Mouse (Mus musculus): ENCODE results near the gene Mkrn2os.
"Not testable (repeated sequence)": the region's sequence is repeated elsewhere in the genome, so short reads cannot be mapped to it uniquely, and the experiment has no call there.

Mkrn2os gene

DNA sequence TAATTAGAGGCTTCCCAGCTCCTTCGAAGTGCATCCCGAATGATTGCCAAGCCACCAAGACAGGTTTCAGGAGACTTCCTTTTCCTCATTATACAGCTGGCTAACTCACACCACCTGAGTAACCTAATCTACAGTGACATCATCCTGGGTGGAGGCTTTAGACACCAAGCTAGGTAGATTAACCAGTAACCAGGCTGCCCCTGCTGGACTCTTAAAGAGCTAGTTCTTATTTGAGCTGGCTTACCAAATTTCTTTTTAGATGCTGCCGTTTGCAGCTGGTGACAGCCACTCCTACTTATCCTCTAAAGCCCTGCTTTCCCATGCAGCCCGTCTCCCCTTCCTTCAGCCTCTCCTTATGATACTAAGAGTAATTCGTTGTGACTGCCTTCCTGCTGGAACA is at the start of gene Mkrn2os:
Gene Mkrn2os (minus strand): TSS at position 119 of the 400 bp plus-strand sequence.
- DNase-seq (ENCODE audit: low read depth, low spot score), result no peak

DNA sequence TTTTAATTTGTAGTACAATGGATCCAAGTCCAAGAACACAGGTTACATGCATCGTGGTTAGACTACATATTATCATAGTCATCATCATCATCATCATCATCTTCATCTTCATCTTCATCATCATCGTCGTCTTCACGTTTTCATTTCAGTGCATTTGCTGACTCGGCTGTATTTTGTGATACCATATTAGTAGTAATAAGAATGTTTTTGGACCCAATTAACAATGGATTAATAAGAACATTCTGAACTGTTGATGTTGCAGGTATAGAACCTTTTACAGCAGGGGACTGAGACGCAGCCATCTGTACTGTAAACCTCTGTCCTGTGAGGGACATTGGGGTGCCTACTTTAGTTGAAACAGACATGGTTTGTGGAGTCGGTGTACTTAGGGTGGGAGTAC is 45.8 kb upstream of the Mkrn2os start:
- DNase-seq (ENCODE audit: low read depth, low spot score), result not testable (repeated sequence)

DNA sequence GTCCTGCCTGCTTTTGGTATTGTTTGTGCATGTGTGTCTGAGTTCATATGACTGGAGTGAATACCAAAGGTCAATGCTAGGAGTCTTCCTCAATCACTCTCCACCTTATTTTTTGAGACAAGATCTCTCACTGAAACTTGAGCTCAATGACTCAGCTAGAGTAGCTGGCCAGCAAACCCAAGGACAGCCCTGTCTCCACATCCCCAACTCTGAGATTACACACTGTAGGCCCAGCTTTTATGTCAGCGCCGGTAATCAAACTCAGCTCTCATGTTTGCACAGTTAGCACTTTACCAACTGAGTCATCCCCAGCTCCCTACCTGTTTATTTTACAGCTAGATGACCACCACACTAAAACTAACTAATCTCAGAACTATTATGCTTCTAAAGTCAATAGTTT is 41.6 kb upstream of the Mkrn2os start:
- peak; percentile 47 for DNase-seq (ENCODE audit: low read depth, low spot score)

DNA sequence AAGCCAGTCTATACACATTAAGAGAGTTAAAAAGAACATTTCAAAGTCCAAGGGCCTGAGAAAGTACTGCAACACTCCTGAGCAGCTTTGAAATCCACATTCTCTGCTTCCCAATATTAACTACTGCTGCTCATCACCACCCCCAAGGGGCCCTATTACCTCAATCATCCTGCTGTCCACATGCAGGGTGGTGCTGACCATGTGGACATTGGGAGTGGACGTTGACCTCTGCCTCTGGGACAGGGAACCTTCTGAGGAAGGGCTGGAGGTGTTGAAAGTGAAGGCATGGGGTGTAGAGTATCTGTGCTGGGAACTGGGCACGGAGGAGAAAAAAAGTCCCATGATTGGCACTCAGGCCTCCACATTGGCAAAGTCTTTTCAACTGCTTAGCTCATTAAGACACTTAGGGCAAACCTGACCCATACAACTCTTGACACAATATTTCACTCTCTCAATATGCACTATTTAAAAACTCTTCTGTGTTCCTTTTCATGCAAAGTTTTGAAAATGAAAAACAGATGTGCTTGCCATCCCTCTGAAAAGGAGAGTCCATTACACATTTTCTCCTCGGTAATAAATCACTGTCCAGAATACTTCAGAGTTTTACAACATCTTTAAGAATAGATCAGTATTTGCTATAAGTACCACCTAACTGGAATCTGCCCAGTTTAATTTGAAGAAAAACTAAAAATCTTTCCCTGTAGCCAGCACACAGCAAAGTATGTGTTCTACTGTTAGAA is 38.9 kb upstream of the Mkrn2os start:
- DNase-seq (ENCODE audit: low read depth, low spot score), result no peak

DNA sequence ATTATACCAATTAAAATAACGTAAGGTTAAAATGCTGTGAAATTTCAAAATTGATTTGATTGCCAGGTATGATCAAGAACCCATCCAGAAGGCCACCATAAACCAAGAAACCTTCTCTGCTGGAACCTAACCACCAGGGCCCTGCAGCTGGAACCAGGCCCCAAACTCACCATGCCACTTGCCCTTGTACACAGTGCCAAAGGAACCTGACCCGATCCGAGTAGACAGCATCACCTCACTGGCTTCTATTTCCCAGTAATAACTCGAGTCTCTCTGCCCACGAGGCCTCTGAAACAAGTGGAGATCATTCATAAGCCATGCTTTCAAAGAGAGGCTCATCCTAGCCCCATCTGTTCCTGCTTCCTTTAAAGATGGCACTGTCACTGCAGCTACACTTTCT is 33.7 kb upstream of the Mkrn2os start:
- DNase-seq (ENCODE audit: low read depth, low spot score), result peak; percentile 62

DNA sequence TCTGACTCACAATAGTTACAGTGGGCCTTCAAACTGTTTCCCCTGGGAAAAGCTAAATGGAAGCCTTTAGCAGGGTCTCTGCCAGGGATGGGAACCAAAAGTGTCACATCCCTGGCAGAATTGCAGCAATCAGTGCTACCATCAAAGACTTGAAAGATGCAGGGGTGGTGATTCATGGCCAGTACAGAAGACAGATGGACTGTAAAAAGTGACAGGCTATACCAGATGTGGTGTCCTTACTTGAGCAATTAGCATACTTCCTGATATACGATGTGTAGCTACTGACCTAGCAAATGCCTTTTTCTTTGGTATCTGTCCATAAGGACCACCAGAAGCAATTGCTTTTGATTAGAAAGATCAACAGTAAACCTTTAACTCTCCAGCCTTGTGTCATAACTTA is 28.6 kb upstream of the Mkrn2os start:
- no peak for DNase-seq (ENCODE audit: low read depth, low spot score)

DNA sequence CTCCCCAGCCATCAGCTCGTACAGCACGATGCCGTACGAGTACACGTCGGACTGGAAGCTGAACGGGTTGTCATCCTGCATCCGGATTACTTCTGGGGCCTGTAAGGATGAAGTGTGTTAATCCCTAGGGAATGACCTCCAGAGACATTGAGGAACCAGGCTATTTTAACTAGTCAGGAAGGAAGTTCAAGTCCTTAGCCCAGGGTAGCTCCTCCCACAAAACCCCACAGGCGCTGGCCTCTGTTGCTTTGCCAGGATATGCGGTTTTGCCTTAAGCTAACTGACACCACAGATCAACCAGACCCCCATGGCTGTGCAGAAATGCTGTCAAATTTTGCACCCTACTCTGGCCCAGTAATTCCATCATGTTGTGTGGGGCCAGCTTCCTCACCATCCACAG is 27.4 kb upstream of the Mkrn2os start:
- DNase-seq (ENCODE audit: low read depth, low spot score), result no peak

DNA sequence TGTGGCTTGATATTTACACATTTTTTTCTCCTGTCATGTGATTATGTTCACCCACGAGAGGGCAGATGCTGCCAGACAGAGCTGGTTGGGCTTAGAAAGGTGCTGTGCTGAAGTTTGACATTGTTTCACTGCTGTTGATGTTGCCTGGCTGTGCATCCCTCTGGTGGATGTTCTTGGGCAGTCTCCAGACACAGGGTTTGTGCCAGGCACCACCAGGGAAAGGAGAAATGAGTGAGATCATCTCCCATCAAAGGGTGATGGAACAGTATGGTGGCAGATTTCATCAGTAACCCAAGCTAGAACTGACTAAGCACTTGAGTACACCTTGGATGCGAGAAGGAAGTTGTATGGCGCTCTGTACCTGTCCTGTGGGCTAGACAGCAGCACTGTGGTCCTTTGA is 23.6 kb upstream of the Mkrn2os start:
- DNase-seq (ENCODE audit: low read depth, low spot score), result no peak

DNA sequence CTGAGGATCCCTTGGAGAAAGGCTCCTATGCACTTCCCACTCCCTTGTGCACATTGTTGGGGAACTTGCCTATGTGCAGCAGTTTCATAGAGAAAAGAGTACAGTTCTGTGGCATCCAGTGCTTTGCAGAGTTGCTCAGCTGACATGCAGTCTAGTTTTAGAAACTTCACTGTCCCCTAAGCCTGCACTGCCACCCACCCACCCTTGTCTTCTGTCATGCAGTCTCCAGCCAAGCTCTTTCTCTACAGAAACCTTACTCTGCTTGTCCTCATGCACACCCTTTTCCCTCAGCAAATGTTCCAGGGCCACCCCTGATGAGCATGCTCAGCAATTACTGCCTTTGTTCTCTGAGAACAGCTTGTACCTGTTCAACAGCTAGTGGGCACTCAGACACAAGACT is 21.4 kb upstream of the Mkrn2os start:
- DNase-seq (ENCODE audit: low read depth, low spot score), result no peak

DNA sequence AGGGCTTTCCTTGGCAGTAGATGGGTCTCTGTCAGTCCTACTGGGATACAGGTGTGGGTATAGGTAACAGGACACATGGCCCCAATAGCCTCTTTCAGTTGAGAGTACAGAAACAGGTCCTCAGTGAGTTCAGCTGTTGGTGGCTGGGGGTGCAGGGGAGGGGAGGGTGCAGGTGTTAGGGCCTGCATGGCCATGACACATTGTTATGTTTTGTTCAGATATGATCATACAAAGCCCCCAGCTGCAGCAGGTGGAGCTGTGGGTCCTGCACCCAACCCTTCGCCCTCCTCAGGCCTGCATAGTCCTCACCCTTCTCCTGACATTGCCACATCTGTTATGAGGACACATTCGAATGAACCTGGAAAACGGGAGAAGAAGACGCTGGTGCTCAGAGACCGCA is 17.9 kb upstream of the Mkrn2os start:
- DNase-seq (ENCODE audit: low read depth, low spot score), result no peak

DNA sequence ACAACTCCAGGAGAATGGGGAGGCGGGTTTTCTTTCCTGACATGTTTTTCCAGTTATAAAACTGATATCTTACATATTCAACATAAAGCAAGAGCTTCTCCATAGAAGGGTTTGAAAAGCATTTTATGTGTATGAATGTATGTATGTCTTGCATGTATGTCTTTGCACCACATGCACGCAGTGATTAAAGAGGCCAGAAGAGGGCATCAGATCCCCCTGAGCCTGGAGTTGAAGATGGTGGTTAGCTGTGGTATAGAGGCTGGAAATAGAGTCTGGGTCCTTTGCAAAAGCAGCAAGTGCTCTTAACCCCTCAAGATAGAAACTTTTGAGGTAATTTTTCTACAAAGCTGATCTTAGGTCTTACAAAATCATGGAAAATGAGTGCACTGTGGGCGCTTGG is 16.7 kb upstream of the Mkrn2os start:
- DNase-seq (ENCODE audit: low read depth, low spot score), result no peak

DNA sequence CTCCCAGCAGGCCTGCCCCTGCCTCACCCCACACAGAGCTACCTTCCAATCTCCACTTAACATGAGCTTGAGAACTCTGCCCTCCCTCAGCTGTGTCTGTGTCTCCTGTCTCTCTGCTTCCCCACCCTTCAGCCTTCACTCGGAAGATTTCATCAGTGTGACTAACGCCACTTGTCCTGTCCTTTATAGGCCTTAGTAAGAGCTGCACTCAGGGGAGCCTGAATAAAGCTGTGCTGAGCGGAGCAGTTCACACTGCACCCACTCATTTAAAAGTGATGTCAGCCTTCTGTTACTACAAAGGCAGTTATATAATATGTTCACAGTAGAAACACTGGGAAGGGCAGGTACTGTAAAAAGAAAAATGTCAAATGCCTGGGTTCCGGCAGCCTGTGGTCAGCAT is 15.1 kb upstream of the Mkrn2os start:
- no peak for DNase-seq (ENCODE audit: low read depth, low spot score)

DNA sequence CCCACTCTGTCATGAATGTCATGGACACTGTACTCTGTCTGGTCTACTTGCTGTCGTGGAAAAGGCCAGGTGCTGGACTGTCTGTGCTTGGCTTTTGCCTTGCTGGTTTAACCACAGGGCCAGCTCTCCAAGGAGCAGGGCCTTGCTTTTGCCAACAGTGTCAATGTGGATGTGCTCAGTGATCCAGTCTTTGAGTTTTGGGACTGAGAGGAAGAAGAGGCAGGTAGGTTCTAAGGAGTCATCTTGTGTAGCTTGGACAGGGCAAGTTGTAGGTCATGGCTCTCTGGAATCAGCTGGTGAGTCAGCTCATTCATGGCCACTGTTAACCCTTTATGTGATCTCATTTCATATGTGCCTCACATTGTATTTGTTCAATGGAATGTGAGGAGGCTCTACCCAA is 14.1 kb upstream of the Mkrn2os start:
- DNase-seq (ENCODE audit: low read depth, low spot score), result no peak

DNA sequence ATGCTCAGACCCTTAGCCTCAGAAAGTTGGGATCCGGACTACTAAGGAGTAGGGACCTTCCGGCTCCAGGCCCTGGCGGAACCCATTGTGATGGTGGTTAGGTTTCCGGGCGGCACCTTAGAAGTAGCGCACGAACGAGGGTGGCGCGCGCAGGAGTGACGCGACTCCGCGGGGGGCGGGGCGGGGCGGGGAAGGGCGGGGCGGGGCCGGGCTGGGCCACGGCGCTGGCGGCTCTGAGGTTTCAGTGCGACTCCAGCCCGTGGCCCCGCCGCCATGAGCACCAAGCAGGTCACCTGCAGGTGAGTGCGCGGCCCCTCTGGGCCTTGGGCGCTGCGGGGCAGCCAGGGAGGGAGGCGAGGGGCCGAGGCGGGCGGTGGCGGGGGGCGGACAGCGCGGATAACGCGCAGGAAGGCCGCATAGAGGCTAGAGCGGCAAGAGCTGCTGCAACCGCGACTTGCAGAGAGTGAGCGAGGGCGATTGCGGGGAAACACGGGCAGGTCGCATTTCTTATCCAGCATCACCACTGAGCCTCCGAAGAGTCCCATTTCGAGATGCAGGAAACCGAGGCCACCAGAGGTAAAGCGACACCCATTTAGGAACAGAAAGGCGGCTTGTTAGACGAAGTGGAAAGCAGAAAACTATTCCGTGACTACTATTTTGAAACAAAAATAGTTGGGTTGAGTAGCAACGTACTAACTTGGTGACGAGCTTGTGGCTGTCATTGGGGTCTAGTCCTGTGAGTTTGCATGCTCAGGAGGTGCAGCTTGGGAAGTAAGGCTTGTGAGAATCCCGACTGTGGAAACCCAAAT is 9.5 kb upstream of the Mkrn2os start, which contains the start of gene Mkrn2:
Gene Mkrn2 (plus strand): TSS at position 188 of the 809 bp plus-strand sequence.
- DNase-seq (ENCODE audit: low read depth, low spot score), result peak; percentile 78

DNA sequence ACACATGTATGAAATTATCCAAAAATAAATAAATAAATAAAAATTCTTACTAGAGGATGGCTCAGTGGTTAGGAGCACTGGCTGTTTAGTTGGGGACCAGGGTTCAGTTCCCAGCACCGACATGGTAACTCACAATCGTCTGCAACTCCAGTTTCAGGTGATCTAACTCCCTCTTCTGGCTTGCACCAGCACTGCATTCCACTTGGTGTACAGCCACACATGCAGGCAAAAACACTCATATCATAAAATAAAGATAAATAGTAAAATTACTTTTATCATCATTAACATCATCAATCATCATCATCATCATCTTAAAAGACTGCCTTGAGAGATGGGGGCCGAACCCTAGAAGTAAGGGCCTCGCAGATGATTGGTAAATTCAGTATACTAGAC is 8.9 kb upstream of the Mkrn2os start:
- DNase-seq (ENCODE audit: low read depth, low spot score), result no peak

DNA sequence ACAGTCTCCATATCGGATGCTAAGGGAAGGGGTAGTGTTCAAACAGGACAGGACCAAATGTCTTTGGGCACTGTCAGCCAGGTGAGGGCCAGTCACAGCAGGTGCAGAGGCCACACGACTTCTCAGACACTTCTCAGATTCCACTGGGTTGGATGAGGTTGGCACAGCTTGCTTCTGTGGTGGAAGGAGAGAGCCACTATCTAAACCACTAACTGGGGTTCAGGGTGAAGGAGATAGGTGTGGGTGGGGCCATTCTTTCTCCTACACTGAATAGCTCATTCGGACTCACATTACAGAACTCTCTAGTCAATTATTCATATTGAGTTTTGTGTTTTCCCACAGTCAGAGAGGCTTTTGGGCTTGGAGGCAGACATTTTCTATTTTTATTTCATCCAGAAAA is 3.3 kb upstream of the Mkrn2os start:
- no peak for DNase-seq (ENCODE audit: low read depth, low spot score)

DNA sequence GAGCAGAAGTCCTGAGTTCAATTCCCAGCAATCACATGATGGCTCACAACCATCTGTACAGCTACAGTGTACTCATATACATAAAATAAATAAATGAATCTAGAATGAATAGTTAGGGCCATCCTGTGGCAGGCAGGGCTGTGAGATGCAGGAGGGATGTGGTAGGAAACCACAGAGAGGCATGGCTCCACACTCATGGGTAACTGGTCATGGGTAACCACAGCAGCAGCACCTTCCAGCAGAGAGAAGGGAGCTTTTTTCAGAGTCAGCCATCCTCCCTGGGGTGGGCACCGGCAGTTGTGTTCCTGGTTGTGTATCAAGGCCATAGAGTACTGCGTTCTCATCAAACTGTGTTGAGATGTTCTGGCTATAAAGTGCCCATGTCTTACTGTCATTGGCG is 2.1 kb upstream of the Mkrn2os start:
- no peak for DNase-seq (ENCODE audit: low read depth, low spot score)

DNA sequence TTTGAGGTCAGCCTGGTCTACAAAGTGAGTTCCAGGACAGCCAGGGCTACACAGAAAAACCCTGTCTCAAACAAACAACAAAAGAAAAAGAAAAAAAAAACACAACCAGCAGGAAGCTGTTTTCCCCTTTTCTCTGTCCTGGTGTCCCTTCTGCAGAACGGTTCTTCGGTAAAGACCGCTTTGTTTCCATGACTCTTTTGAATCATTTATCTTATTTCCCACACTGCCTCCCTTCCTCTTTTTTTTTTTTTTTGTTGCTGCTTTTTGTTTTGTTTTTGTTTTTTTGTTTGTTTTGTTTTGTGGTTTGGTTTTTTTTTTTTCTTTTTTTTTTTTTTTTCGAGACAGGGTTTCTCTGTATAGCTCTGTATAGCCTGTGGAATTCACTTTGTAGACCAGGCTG is 876 bp upstream of the Mkrn2os start:
- DNase-seq (ENCODE audit: low read depth, low spot score), result no peak

DNA sequence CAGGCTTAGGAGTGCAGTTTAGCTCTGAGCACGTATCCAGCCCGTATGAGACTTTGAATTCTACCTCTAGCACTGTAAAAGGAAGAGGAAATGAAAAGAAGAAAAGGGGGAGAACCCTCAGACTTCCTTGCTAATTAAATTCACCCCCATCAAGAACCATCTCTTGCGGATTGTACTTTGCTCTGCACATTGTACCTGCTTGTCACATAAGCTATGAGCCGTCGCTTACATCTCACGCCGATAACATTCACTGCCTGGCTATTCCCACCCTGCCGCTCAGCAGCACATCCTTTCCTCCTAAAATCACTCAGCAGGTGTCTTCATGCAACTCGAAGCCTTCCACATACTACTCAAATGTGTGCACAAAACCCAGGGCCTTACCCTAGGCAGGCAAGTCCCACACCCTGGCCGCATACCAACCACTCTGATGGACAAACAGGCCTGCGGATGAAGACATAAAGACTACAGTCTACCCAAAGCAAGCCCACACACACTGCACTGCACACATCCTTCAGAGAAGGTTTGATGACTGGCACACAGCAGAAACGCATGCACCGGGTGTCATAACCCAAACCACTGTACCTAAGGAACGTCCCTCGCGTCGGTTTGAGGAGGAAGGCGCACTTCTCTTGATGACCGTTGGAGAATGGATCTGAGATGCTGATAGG is 550 bp downstream of the Mkrn2os start:
- no peak for DNase-seq (ENCODE audit: low read depth, low spot score)

DNA sequence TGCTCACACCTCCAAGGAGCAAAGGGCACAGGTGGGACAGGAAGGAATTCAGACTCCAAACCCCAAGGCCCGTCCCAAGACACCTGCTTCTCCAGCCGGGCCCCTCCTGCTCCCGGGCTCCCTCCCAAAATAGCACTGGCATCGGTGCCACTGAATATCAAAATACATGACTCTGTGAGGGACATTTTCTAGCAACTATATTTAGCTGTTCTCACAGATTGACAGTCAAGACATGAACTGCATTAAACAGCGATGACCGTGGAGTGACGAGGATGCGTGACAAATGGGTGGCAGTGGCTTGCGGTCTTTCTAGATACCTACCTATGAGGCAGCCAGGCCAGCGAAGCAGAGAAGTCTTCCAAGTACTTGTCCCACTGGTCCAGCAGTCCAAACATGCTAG is 6.1 kb downstream of the Mkrn2os start:
- peak; percentile 85 for DNase-seq (ENCODE audit: low read depth, low spot score)

DNA sequence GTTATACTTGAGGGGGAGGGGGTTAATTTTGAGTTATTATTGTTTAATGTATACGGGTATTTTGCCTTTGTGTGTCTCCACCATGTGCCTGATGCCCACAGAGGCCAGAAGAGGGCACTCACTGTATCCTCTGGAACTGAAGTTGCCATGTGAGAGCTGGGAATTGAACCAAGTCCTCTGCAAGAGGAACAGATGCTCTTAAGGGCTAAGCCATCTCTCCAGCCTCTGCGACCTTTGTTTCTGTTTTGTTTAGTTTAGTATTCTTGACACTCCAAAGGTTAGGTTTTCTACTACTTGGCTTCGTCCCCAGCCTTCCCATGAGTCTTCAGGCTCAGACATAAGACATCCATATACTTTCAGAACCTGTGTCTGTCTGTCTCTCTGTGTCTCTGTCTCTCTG is 8.2 kb downstream of the Mkrn2os start:
- DNase-seq (ENCODE audit: low read depth, low spot score), result no peak

DNA sequence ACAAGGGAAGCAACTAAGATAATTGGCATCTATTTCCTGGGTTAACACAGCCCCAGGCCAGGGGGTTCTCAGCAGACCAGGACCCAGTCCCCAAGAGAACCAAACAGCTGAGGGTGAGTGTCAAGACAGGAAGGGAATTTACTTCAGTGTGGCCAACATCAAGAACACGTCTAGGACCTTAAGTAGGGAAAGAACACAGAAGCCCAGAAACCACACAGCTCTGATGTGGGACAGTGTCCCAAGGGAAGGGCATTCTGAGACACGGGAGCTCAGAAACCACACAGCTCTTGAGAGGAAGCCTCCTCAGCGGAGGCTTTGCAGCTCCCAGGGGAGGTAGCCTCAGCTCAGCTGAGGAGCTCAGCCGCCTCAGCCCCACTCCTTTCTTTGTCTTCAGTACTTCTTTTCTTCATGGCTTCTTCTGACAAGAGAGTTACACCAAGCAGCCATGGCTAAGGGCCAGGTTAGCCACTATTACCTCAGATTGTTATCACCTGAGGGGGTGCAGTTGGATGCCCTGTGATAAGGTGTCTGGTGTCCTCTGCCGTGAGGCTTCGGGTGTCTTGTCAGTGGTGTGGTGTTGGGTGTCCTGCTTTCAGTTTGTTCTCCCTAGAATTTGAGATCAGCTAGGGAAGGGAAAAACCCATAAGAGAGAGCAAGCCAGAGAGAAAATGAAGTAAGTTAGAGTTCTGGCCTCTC is 8.8 kb downstream of the Mkrn2os start:
- no peak for DNase-seq (ENCODE audit: low read depth, low spot score)
